Mouse (Mus musculus) heart, postnatal 0 days (tissue): Measurements from ENCODE around the gene Psenen.

Experiments
- CTCF ChIP-seq: IDR thresholded peaks from 2 replicates; pipeline ENCODE4 v1.5.1; 2016; ENCODE audit warnings: antibody characterized with exemption, control low read depth, low read depth
- EP300 ChIP-seq: IDR thresholded peaks from 2 replicates; pipeline ENCODE4 v1.6.1; 2016; ENCODE audit warnings: antibody characterized with exemption, low read depth

GRCm38 (mm10) chr7:30596811-30597210, 33.4 kb upstream of the Psenen start:
- TF ChIP-seq EP300: no peak
- no peak for TF ChIP-seq CTCF
